Mouse (Mus musculus) bone marrow macrophage, adult 2 months (primary cell): ENCODE results near the gene Gadl1.

Experiments
- CTCF ChIP-seq: IDR thresholded peaks from 2 replicates; pipeline ENCODE4 v1.5.1; 2012; ENCODE audit warnings: low read depth, mild to moderate bottlenecking, low read length, moderate library complexity
- POLR2A ChIP-seq: IDR thresholded peaks from 2 replicates; pipeline ENCODE4 v1.6.1; 2012; ENCODE audit warnings: mild to moderate bottlenecking, low read depth, low read length, borderline replicate concordance

- TF ChIP-seq CTCF, result no peak
- no peak for TF ChIP-seq POLR2A
Observed at GRCm38 (mm10) chr9:116091921-116092320, 182.7 kb downstream of the Gadl1 start.
